Mouse (Mus musculus) spleen, adult 10 weeks (tissue): ENCODE results near the gene Srcap. TPM values are rescaled to one million over a fixed set of nuclear protein-coding genes. Genes with fewer than 3 reads are reported as not detected.

Experiments
- polyA plus RNA-seq: library from polyadenylated mRNA; stranded (reverse); fragments of 350-450 nt; fragmentation: Illumina TruSeq; extraction: RNeasy Lipid Tissue Mini Kit (QIAGEN cat#74804); gene quantifications from one replicate; pipeline ENCODE4 v1.2.3, GENCODE M21; 2015; ENCODE audit warnings: low replicate concordance; ENCODE audit not compliant: insufficient read depth

The Srcap gene
- 41.1 TPM for polyA plus RNA-seq

GRCm38 (mm10) chr7:127511808-127512230 is at the start of gene Srcap:
Srcap (plus strand) TSS chr7:127511983.

DNA sequence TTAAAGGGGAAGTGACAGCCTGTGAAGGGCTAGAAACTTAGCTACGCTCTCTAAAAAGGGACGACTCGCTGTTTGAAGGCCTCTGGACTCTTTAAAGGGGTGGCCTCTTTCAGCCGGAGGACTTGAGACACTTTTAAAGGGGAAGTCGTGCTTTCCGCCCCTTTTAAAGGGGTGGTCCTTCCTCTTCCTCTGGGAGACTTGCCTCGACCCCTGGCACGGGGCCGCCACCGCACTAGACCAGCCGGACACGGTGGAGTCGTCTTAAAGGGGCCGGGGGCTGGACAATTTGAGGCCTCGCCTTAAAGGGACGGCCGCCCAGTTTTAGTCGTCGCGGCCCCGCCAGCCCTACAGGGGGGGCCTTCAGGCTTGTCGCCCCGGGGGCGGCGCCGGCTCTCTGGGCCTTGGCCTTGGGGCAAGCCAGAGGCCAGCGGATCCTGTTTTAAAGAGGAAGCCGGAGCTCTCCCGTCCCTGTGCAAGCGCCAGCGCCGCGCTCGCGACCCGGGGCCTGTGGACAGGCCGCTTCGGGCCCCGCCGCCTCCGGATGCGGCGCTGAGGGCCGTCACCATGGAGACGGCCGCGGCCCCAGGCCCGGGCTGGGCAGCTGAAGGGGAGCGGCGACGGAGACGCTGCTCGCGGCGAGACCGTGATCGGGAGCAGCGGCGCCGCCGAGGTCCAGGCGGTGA is 33.0 kb upstream of the Srcap start, which contains the start of gene Fbrs:
Gene Fbrs, plus strand, starts transcription at position 565 of the 683 bp plus-strand sequence.

DNA sequence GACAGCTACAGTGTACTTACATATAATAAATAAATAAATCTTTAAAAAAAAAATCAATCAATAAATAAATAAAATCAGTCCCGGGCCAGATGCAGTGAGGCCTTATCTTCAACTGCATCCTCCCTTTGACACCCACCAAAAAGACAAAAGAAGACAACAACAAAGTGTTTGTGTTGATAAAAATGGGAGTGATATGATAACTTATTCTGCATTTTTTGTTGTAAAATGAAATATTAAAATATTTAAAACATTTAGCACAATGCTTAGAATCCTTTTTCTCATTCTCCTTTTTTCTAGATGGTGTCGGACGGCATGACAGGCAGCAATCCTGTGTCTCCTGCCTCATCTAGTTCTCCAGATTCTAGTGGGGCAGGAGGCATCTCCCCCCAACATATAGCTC is 7.5 kb downstream of the Srcap start, which contains the start of gene Gm42715:
Gene Gm42715, plus strand, starts transcription at position 301 of the 400 bp plus-strand sequence.

GRCm38 (mm10) chr7:127561340-127561858 is 49.6 kb downstream of the Srcap start, which contains the start of gene Tmem265:
Tmem265 (plus strand) TSS chr7:127561390.

DNA sequence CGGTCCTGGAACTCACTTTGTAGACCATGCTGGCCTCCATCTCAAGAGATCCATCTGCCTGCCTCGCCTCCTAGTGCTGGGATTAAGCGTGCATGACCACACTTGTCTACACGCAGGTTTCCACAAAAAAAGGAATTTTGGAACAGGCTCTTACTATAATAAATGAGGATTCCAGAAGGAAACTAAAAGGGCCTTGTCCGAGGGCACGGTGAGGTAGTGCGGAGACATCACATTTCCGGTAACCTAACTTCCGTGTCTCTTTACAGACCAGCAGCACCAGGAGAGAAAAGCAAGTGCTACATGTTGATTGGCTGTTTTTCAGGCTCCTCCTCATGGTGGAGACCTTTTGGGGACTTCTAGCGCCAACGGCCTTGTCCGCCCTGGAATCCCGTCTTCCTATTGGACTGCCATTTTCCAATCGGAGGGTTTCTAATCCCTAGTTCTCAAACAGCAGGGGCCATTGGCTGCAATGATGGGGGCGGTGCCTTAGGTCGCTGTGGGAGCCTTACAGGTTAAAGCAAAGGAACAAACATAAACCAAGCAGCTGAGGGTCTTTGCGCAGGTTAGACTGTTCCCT is 61.2 kb downstream of the Srcap start, which contains the start of gene Phkg2:
Gene Phkg2, plus strand, starts transcription at position 446 of the 577 bp plus-strand sequence.

GRCm38 (mm10) chr7:127588011-127588871 is 76.5 kb downstream of the Srcap start, which contains the start of the genes Ccdc189 and Rnf40:
Ccdc189 (minus strand) TSS chr7:127588595.
Rnf40 (plus strand) TSS chr7:127588767.

Other genes starting within 250 kb of the Srcap start
- gene Sephs2, start 237.9 kb upstream of the Srcap start, polyA plus RNA-seq = 26.2 TPM
- 108 TPM for gene Itgal, start 215.7 kb upstream of the Srcap start, polyA plus RNA-seq
- gene Zfp768, start 166.4 kb upstream of the Srcap start, polyA plus RNA-seq = 3.3 TPM
- 4.0 TPM for gene Zfp747, start 135.9 kb upstream of the Srcap start, polyA plus RNA-seq
- 4.2 TPM for gene 9130019O22Rik, start 124.8 kb upstream of the Srcap start, polyA plus RNA-seq
- 2.5 TPM for gene E430018J23Rik, start 118.4 kb upstream of the Srcap start, polyA plus RNA-seq
- gene Zfp764, start 105.2 kb upstream of the Srcap start, polyA plus RNA-seq = 9.8 TPM
- 16.2 TPM for gene Zfp688, start 89.9 kb upstream of the Srcap start, polyA plus RNA-seq
- 2.5 TPM for gene Zfp689, start 62.8 kb upstream of the Srcap start, polyA plus RNA-seq
- gene Prr14, start 52.4 kb upstream of the Srcap start, polyA plus RNA-seq = 76.8 TPM
- gene Fbrs, start 32.8 kb upstream of the Srcap start, polyA plus RNA-seq = 86.5 TPM
- 25.3 TPM for gene Gm42715, start 7.6 kb downstream of the Srcap start, polyA plus RNA-seq
- gene Tmem265, start 49.4 kb downstream of the Srcap start, polyA plus RNA-seq = not detected
- gene Phkg2, start 61.4 kb downstream of the Srcap start, polyA plus RNA-seq = 103 TPM
- 1.8 TPM for gene Ccdc189, start 76.6 kb downstream of the Srcap start, polyA plus RNA-seq
- 30.1 TPM for gene Rnf40, start 76.8 kb downstream of the Srcap start, polyA plus RNA-seq
- gene Zfp629, start 103.8 kb downstream of the Srcap start, polyA plus RNA-seq = 6.0 TPM
- 8.0 TPM for gene Bcl7c, start 196.9 kb downstream of the Srcap start, polyA plus RNA-seq
- gene Ctf1, start 200.8 kb downstream of the Srcap start, polyA plus RNA-seq = not detected
- gene Ctf2, start 220.2 kb downstream of the Srcap start, polyA plus RNA-seq = not detected
- gene Fbxl19, start 232.6 kb downstream of the Srcap start, polyA plus RNA-seq = 6.2 TPM